Mouse (Mus musculus) B cell, adult 2 months (primary cell): Measurements from ENCODE around the gene D11Wsu47e.
A peak's percentile ranks its signal among the peaks of the same experiment; 100 is the strongest.

Source experiments
- DNase-seq, 2 experiments: peaks; one replicate each; pipeline ENCODE4 v3.0.0; 2022

D11Wsu47e gene

DNA sequence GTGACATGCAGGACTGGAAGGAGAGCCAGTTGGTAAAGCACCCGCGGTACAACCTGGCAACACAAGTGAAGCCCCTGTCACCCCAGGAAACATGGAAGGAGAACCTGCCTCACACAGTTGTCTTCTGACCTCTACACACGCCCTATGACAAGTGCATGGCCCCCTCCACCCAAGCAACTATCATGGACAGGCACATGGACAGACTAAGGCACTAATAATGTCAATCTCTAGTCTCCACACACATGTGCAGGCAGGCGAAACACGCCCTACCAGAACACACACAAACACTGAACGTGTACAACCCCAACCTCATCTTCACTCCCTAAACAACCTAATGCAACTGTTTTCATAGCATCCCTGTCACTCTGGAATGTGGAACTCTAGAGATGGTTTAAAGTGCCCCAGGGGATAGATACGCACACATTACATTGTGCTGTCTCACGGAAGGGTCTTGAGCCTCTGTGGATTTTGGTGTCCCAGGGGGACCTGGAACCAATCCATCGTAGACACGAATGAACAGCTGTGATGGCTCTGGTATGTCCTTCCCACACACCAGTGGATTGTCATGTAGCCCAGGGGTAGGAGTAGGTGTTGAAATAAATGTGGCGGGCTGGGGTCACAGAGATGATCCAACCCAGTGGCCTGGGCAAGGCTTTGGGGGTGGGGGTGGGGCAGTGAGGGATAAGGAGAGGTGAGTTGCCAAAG lies 52.8 kb downstream of the D11Wsu47e start:
- no peak for DNase-seq

DNA sequence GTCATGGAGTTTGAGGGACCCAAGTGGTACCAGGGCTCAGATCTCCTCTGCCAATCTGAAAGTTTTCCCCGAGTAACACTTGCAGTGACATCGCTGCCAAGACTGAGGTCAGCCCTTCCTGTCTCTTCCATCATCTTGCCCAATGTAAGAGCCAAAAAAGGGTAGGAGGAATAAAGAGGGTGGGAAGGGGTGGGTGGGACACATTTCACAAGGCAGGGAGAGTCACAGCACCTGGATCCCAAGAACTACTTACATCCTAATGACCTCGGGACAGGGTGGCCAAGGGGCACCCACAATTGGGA lies 53.3 kb downstream of the D11Wsu47e start:
- DNase-seq: no peak

DNA sequence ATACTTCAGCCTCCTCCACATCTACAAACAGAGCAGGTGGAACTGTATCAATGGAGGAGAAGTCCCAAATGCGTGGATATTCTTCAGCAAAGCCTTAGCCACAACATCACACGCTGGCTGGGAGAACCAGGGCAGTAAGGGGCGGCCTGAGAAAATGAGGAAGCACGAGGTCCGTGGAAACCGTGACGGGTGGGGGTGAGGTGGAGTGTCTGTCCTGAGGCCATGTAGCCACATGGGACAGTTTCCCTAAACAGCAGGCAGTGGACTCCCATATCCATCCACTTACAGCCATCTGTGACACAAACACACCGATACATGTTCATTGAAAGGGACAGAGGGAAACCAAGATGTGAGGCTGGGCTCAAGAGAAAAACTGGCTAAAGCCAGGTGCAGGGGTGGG lies 53.7 kb downstream of the D11Wsu47e start:
- peak in 1 of 2 experiments; percentile 12 for DNase-seq

DNA sequence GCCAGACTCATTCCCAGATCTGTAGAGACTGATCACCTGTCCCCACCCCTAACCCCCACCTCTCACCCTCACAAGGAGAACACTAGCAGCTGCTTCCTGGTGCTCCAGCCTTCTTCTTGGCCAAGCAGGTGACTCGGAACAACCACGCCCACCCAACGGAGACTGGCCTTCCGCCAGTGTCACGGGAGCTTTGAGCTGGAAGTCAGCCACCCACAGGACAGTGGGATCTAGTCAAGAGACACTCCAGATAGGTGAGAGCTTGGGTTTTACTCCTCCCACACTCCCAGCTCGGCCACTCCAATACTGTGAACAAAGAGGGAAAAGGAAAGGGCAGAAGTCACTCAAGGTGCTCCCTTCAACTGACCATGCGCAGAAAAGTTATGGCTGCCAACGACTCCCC lies 55.0 kb downstream of the D11Wsu47e start:
- DNase-seq: no peak

DNA sequence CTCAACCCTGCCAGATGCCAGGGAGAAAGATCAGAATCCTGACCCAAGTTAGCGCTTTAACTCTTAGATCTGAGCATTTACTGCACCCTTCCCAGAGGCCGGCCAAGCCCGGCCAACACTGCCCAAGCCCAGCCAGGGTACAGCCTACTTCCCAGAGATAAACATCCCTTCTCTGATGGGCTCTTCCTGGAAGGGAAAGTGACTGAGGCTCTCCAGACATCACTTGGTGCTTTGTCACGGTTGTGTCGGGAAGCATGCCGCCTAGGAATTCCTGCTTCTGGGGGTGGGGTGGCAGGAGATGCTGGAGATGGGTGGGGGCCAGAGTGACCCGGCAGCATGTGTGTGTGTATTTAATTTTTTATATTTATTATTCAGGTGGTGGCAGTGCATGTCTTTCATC lies 55.9 kb downstream of the D11Wsu47e start:
- no peak for DNase-seq

DNA sequence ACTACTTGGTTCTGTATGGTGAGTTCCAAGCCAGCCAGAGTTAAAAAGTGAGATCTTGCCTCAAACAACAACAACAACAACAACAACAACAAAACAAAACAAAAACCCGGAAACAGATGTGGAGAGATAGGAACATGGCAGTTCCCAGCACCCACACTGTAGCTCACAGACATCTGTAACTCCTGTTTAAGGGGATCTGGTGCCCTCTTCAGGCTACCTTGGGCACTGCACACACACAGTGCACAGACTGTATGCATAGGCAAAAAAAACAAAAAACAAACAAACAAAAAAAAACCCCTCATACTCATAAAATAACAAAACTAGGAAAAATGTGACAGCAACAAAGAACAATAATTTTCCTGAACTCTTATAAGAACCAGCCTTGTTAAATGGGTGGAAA lies 58.8 kb downstream of the D11Wsu47e start:
- peak; percentile 41 to 46 for DNase-seq
